Mouse (Mus musculus): Measurements from ENCODE around the gene Rnf43.
A peak's percentile ranks its signal among the peaks of the same experiment; 100 is the strongest.

Rnf43 gene

DNA sequence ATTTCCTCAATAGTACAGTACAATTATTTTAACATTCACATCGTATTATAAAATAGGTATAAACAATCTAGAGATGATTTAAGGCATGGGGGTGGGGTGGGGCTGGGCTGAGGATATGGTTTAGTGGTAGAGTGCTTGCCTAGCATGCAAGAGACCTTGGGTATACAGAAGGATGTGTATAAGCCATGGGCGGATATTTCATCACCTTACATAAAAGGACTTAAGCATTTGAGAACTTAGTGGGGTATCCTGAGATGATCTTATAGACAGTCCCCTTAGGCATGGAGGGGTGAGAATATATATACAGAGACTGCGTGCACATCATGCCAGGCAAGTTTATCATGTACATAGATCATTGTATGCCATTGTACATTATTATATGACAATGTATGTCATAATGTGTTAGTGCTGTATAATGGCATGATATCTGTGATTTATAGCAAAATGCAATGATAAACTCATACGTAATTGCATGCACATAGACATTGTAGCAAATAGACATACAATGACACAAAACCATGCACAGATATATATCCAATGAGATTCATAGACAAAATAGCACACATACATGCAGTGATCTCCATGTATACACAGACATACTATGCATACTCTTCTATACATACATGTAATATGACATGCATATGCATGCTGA lies 96.6 kb downstream of the Rnf43 start:
- DNase-seq (ENCODE audit: low read depth, low spot score) = no peak

DNA sequence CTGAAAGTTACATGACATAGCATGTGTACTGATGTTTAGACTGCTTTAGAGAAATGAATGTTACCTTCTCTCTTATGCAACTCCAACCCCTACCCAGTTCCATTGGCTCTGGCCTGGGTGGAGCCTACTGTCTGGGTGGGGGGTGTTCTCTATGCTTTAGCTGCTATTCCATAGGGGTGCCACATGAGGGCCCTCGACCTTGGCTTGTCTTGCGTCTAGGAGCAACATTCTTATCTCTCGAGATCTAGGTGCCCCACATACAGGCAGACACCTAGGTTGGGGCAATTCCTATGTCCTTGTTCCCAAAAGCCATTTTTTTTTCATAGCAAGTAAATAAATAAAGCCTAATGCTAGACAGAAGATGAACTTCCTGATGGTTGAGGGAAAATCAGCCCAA lies 97.1 kb downstream of the Rnf43 start:
- DNase-seq (ENCODE audit: low read depth, low spot score) = no peak

DNA sequence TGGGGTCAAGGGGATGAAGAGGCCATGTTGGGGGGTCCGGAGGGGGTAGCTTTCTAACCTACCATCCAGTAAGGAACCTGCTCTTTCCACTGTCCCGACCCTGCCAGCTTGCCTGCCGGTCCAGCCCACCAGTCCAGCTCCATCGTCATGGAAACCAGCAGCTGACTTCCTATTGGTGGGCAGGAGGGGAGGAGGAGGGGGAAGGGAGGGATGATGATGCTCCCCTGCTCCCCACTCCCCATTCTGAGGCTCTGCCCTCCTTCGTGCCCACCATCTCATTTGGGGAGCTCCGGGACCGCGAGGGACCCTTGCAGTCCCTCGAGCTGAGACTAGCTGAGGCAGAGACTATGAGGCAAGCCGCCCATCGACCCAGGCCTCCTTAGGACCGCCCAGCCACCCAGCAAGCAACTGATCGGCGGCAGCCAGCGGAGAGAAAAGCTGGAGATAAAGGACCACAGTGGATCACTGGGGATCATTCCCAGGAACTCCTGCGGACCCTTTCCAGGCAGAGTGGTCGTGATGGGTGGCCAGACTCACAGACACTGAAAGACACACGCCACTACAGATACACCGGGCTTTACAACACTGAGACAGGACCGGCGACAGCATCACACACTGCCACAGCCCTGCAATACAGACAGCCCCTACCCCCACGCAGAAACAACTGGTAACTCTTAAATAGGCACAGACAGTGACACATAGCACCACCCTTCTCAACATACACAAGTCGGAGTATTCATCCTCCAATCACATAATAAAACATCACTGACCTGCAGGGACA lies 98.0 kb downstream of the Rnf43 start, which contains the start of gene Tspoap1:
Tspoap1 (plus strand) TSS at position 241 of the 781 bp plus-strand sequence.
- DNase-seq (ENCODE audit: low read depth, low spot score) = no peak

- no peak for DNase-seq (ENCODE audit: low read depth, low spot score)
These were observed 98.7 kb downstream of the Rnf43 start for GRCm38 (mm10) chr11:87761181-87761721.

GRCm38 (mm10) chr11:87761806-87762701 lies 99.5 kb downstream of the Rnf43 start:
- DNase-seq (ENCODE audit: low read depth, low spot score) = no peak

DNA sequence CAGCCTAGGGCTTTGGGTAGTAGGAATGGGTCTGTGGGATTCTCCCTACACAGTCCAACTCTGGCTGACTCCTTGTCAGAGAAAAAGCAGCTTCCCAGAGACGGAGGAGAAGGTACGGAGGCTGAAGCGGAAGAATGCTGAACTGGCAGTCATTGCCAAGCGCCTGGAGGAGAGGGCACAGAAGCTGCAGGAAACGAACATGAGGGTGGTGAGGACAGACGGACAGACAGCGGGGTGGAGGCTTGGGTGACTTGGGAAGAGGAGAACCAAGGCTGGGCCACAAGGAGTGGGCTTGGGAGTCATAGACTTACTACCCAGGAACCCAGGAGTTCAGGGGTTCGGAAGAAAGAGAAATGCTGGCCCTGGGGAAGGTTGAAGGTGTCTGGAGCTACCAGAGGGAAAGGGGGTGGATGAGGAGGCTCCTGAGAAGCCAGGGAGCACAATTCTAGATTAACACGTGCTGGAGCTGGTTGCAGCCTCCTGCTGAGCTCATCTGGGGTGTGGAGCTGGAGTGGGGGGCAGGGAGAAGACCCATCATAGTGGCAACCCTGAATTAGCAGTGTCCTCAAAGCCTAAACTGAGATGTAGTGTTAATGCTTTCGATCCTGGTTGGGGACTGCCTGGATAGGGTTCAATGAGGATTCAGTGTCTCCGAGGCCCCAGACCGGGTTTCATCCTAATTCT lies 100.3 kb downstream of the Rnf43 start:
- no peak for DNase-seq (ENCODE audit: low read depth, low spot score)

DNA sequence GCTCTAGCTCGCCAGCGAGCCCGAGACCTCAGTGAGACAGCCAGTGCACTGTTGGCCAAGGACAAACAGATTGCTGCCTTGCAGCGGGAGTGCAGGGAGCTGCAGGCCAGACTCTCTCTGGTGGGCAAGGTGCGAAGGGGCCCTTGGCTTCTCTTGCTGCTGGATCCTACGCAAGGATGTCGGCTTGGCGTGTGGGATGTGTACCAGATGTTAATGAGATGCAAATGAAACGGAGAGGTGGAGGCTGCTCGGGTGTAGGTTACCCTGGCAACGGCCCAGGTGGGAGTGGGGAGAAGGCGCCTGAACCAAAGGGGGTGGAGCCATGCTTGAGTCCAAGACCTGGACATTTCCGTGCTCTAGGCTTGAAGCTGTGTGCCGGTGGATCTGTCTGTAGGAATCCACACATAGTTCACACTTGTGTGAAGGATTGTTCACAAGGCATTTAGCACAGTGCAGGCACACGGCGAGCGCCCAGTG lies 101.0 kb downstream of the Rnf43 start:
- peak; percentile 63 for DNase-seq (ENCODE audit: low read depth, low spot score)

- no peak for DNase-seq (ENCODE audit: low read depth, low spot score)
These were observed 101.7 kb downstream of the Rnf43 start for GRCm38 (mm10) chr11:87763988-87764876.

GRCm38 (mm10) chr11:87768745-87769144 lies 106.2 kb downstream of the Rnf43 start:
- no peak for DNase-seq (ENCODE audit: low read depth, low spot score)

GRCm38 (mm10) chr11:87770989-87771388 lies 108.5 kb downstream of the Rnf43 start:
- DNase-seq (ENCODE audit: low read depth, low spot score) = peak; percentile 57

DNA sequence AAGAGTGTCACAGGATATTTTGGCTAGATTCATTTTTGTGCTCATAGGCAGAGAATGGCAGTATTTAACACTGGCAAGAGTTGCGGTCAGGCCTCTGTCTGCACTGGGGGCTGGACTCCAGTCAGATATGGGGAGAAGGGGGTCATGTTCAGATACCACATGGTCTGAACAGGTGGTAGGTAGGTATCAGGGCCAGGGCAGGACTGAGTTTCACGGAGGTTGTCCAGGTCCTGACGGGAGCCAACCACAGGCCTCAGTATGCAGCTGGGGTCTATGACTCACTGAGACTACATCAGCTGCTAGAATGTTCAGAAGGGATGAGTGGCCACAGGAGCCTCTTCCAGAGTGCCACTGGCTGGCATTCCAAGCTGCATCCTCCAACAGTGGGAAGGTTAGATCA lies 109.8 kb downstream of the Rnf43 start:
- DNase-seq (ENCODE audit: low read depth, low spot score) = no peak

GRCm38 (mm10) chr11:87778100-87778765 lies 115.7 kb downstream of the Rnf43 start:
- peak; percentile 73 for DNase-seq (ENCODE audit: low read depth, low spot score)

- DNase-seq (ENCODE audit: low read depth, low spot score) = no peak
These were observed 116.4 kb downstream of the Rnf43 start for GRCm38 (mm10) chr11:87778915-87779314.

GRCm38 (mm10) chr11:87779392-87779791 lies 116.9 kb downstream of the Rnf43 start:
- no peak for DNase-seq (ENCODE audit: low read depth, low spot score)

GRCm38 (mm10) chr11:87780130-87780529 lies 117.6 kb downstream of the Rnf43 start:
- DNase-seq (ENCODE audit: low read depth, low spot score) = no peak

Data from forelimb bud, embryonic 11.5 days (tissue).